Mouse (Mus musculus) monocyte, adult 5-6 weeks (primary cell): ENCODE measurements around the gene Rps19. TPM values are rescaled to one million over a fixed set of nuclear protein-coding genes. Genes with fewer than 3 reads are reported as not detected.
"Not testable (repeated sequence)": the region's sequence is repeated elsewhere in the genome, so short reads cannot be mapped to it uniquely, and the experiment has no call there.

Source experiments
- ATAC-seq: fragments of 153-309, 156-312 bp; replicated peaks from 2 replicates; pipeline ENCODE4 v1.8.0; 2017; ENCODE audit warnings: mild to moderate bottlenecking; ENCODE audit not compliant: low TSS enrichment, insufficient number of reproducible peaks, severe bottlenecking, poor library complexity, low FRiP score
- total RNA-seq: library from RNA; stranded (forward); fragments of 200-1000, 200-491, 200-594 nt; gene quantifications from 3 replicates; pipeline ENCODE4 v1.2.3, GENCODE M21; 2017

Gene Rps19
- total RNA-seq, 1 experiment from 2014 or later, result 888 TPM

GRCm38 (mm10) chr7:24864156-24864555 lies 20.0 kb upstream of the Rps19 start:
- no peak for ATAC-seq

DNA sequence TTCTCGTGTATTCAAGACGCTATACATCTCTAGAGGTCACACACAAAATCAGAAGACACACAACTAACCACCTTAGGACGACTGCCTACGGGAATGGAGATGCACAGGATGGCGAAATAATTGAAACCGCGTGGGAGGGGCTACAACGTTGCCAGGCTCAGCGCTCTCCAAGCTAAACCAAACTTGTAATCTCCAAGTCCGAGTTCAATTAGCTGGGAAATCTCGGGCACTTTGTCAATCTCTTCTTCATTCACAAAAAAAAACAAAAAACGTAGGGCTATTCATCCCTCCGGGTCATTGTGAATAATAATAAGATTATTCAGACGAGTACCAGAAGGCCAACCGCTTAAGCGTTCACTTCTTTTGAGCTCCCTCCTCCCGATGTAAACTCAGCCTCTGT lies 15.1 kb upstream of the Rps19 start:
- no peak for ATAC-seq

DNA sequence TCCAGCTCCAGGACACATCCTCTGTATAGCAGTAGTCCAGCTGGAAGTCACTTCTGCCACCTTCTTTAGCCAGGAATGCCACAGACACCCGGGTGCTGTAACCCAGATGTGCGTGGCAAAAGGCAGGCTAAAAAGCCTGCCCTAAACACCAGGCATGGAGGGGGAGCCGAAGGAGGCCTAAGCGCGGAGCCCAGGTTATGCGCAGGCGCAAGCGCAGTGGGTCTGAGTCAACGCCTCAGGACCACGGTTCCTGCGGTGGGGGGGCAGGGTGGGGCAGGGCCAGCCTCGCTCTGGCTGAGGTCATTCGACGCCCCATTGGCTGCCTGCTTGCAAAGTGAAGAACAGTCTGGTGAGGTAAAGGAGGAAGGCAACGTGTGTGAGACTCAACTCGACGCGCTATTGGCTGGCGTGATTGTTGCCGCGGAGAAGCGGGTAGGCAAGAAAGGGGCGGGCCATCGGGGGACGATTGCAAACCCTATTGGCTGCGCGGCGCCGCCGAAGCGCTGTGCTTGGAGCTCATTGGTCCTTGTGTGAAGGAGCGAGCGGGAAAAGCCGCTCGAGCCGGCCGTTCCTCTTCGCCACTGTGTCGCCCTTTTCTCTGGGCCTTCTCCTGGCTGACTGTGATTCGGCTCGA lies 14.5 kb upstream of the Rps19 start, which contains the start of the genes Lypd4 and Dmrtc2:
Gene Lypd4 (minus strand): TSS at position 410 of the 634 bp plus-strand sequence.
Gene Dmrtc2 (plus strand): TSS at position 526 of the 634 bp plus-strand sequence.
- ATAC-seq, result no peak

DNA sequence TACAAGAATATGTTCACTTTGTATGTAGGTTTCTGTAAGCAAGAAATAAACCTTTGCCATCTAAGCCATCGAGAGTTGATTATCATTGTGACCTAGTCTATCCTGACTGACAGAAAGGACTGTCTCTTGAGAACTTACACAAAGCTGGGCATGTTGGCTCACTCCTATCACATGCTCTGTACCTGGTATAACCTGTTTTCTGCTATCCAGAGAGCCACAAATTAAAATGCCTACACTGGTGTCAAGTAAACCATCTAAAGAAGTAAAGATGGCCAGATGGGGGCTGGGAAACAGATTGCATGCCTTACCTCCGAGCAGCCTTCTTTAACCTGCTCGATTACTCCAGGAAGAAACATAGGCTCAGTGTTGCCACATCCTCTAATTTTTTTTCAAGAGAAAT lies 6.6 kb upstream of the Rps19 start:
- no peak for ATAC-seq

DNA sequence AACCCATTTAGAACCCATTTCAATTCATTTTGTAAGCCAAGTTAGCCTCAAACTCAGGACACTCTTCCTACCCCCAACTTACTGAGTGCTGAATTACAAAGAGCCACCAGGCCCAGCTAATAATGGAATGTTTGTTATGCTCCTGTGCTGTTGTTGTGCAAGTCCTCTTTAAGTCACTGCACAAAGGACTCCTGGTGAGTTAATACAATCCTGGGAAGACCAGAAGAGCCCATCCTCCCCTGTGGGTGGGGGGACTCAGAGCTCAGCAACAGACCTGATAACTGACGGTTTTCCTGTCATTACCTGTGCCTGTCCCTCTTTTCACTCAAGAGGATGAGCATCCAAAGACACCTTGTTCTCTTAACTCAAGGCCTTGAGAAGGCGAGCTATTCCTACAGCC lies 4.6 kb upstream of the Rps19 start:
- no peak for ATAC-seq

DNA sequence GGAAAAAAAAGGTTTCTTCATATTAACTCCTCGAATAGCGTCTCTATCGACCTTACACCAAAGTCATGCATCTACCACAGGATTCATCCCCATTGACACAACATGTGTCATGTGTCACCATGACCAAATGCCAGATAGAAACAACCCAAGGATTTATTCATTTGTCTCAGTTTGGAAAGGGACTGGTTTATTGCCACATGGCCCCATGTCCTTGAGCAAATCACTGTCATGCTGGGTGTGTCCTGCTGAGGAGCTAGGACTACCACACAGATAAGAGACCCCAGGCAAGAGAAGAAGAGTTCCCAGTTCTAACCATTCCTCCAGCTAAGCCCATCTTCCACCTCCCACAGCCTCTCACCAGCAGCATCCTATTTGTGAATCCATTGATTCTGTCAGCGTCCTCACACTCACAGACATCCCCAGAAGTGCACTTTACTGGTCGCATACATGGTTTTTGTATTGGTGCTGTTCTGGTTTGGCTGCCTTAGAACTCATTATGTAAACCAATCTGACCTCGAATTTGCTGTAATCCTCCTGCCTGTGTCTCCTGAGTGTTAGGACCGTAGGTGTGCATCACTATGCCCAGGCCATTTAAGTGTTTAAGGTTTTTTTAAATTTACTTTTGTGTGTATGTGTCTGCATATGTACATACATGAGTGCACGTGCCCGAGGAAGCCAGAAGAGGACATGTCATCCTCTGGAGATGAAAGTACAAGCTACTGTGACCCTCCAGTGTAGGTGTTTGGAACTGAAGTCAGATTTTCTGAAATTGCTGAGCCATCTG lies 1.6 kb upstream of the Rps19 start:
- no peak for ATAC-seq

GRCm38 (mm10) chr7:24884693-24885291 lies 621 bp downstream of the Rps19 start:
- ATAC-seq, result no peak

- ATAC-seq, result no peak
These were observed 1.5 kb downstream of the Rps19 start for GRCm38 (mm10) chr7:24885468-24886307.

- ATAC-seq, result no peak
These were observed 2.1 kb downstream of the Rps19 start for GRCm38 (mm10) chr7:24886308-24886633.

- no peak for ATAC-seq
These were observed 2.9 kb downstream of the Rps19 start for GRCm38 (mm10) chr7:24887096-24887495.

GRCm38 (mm10) chr7:24889431-24890220 lies 5.5 kb downstream of the Rps19 start:
- ATAC-seq, result no peak

DNA sequence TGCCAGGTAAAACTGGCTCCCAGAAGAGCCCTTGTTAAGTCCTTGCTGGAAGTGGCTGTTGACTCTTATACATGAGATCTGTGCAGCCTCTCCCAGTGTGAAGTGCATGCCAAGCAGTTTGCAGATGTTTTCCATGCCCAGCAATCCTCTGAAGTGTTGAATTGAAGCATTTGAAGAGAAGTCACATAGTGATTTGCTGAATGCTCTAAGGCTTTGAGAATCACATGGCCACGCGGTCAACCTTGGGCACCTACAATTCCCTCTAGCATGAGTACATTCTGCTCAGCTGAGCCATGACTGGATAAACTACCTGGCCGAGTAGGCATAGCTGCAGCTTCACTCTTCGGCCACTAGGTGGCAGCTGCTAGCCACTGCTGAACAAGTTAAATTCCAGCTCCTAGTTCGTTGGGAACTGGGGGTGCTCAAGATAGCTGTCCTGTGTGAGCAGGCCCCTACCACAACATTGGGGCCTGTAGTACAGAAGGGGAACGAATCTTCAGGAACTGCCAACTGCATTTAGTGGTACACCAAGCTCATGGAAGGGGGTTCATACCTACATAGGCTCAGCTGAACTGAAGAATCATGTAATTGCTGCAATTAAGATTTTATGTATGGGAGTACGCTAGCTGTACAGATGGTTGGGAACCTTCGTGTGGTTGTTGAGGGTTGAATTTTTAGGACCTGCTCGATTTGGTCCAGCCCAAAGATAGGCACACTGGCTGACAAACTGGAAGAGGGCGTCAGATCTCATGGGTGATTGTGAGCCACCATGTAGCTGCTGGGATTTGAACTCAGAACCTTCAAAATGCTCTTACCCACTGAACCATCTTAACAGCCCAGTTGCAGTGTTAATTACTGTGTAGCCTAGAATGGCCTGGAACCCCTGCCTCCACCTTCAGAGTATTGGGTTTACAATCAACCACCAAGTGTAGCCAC lies 6.4 kb downstream of the Rps19 start:
- ATAC-seq, result peak; percentile 87

- ATAC-seq, result no peak
These were observed 7.3 kb downstream of the Rps19 start for GRCm38 (mm10) chr7:24891241-24892124.

- ATAC-seq, result no peak
These were observed 8.0 kb downstream of the Rps19 start for GRCm38 (mm10) chr7:24892125-24892583.

DNA sequence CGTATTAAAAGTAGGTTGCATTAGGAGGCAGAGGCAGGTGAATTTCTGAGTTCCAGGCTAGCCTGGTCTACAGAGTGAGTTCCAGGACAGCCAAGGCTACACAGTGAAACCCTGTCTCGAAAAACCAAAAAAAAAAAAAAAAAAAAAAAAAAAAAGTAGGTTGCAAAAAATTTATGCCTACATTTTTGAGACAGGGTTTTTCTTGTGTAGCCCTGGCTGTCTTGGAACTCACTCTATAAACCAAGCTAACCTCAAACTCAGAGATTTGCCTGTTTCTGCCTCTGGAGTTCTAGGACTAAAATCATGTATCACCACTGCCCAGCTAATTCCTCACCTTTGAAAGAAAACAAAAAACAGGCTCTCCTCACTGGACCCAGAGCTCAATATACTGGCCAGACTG lies 11.6 kb downstream of the Rps19 start:
- not testable (repeated sequence) for ATAC-seq

- ATAC-seq, result no peak
These were observed 12.1 kb downstream of the Rps19 start for GRCm38 (mm10) chr7:24896269-24896668.
